Mouse (Mus musculus): ENCODE results near the gene Rpp14.

DNA sequence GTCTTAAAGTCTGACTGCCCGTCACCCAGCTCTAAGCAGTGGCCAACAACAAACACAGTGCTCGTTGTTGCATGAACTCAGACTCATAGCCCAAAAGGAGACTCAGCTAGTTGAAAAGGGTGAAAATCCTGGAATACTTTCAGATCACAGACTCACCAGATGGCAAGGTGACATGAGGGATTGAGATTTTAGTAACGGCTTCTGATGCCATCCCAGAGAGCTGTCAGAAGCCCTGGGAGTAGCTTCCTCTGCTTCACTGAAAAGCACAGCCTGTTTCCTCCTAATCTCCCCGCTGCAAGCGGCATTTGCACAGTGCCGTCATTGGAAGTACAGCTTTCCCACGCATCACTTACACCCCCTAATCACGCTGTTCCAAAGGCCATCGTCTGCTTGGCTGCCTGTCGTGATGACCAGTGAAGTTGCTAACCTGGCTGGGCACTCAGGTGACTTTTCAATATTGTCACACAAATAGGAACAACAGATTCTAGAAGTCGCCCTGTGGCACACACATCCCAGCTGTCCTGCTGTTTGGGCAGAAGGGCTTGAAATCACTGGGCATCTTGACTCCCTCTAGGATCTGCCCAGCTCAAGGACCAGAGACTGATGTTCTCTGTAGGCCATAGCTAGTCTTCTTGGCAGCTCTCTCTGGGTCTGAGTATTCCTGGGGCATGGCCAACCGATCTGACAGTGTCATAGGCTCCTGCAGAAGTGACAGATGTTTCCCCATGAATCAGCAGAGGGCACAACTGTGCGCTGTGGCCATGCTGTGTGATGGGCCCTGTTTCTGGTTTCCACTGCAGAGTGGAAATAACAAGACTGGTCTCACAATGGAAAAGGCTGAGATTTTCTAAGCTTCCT lies 47.9 kb upstream of the Rpp14 start:
- TF ChIP-seq POLR2A (IDR thresholded peaks at IDR 0.05; ENCODE audit: borderline replicate concordance, low read depth, low read length) (no peak), CTCF (IDR thresholded peaks at IDR 0.05; ENCODE audit: low read depth, low read length) (no peak)

Data from bone marrow macrophage, adult 2 months (primary cell).